Mouse (Mus musculus): ENCODE results near the gene Ophn1. TPM values are rescaled to one million over a fixed set of nuclear protein-coding genes. Genes with fewer than 3 reads are reported as not detected.

Gene Ophn1
- total RNA-seq, 2 experiments from 2014 or later = 16.7 to 19.7 TPM

Small RNAs within 50 kb of the gene (microRNA-seq; reads per million reads assigned to microRNA genes)
- gene Gm27554 = not detected

Other genes with a start within 250 kb of the Ophn1 start
- 10 to 100 TPM; 42.3 to 42.8 TPM for gene Yipf6, start 45.3 kb upstream of the Ophn1 start, total RNA-seq (2021)
- gene Stard8, start 112.2 kb upstream of the Ophn1 start, total RNA-seq (2021) = 10 to 100 TPM; 33.9 to 40.8 TPM
- gene Efnb1, start 245.1 kb upstream of the Ophn1 start, total RNA-seq (2021) = 100 to 1,000 TPM in 1 of 2 experiments, 10 to 100 TPM in 1; 92.4 to 101 TPM